Mouse (Mus musculus) heart, embryonic 14.5 days (tissue): ENCODE data around the gene Pipox. TPM values are rescaled to one million over a fixed set of nuclear protein-coding genes. Genes with fewer than 3 reads are reported as not detected.

Experiments used
- ATAC-seq: fragments of 200-750 bp; cut with Nextera tagmentation; 2 replicates; pipeline ENCODE4 v1.8.0; 2017; ENCODE audit warnings: low read depth, moderate TSS enrichment; ENCODE audit not compliant: insufficient number of reproducible peaks, insufficient read depth, low FRiP score
- H3K27ac ChIP-seq, 2 experiments: fragments of 200-500 bp in 1 of 2; fragments of 300-500 bp in 1 of 2; sonication (generic) in 1 of 2; replicated peaks in 1 of 2; 2 replicates each; pipeline ENCODE4 v1.5.1; 2012 to 2014; ENCODE audit warnings: low read depth in 2 of 2, low read length in 2 of 2, control low read depth in 1 of 2, mild to moderate bottlenecking in 1 of 2, mixed read lengths in 1 of 2; ENCODE audit not compliant: control insufficient read depth in 1 of 2, insufficient read depth in 1 of 2
- H3K27me3 ChIP-seq: fragments of 300-500 bp; sonication (generic); 2 replicates; pipeline ENCODE4 v1.6.1; 2014; ENCODE audit warnings: mild to moderate bottlenecking, low read length, control low read depth; ENCODE audit not compliant: control insufficient read depth, insufficient read depth
- H3K36me3 ChIP-seq: fragments of 300-500 bp; sonication (generic); 2 replicates; pipeline ENCODE4 v1.6.1; 2014; ENCODE audit warnings: mild to moderate bottlenecking, control low read depth, low read length, mixed read lengths; ENCODE audit not compliant: control insufficient read depth, insufficient read depth
- H3K4me1 ChIP-seq, 2 experiments: fragments of 200-500 bp in 1 of 2; fragments of 300-500 bp in 1 of 2; sonication (generic) in 1 of 2; 2 replicates each; pipeline ENCODE4 v1.6.1; 2012 to 2014; ENCODE audit warnings: low read length in 2 of 2, control low read depth in 1 of 2, mixed read lengths in 1 of 2; ENCODE audit not compliant: control insufficient read depth in 2 of 2, insufficient read depth in 2 of 2
- H3K4me2 ChIP-seq: fragments of 300-500 bp; sonication (generic); 2 replicates; pipeline ENCODE4 v1.6.1; 2014; ENCODE audit warnings: mild to moderate bottlenecking, low read length
- H3K4me3 ChIP-seq, 2 experiments: fragments of 200-500 bp in 1 of 2; fragments of 300-500 bp in 1 of 2; sonication (generic) in 1 of 2; 2 replicates each; pipeline ENCODE4 v1.5.1; 2012 to 2014; ENCODE audit warnings: low read length in 2 of 2, mild to moderate bottlenecking in 2 of 2, control low read depth in 1 of 2, low read depth in 1 of 2, moderate library complexity in 1 of 2; ENCODE audit not compliant: control insufficient read depth in 1 of 2, insufficient read depth in 1 of 2
- H3K9ac ChIP-seq: fragments of 300-500 bp; sonication (generic); 2 replicates; pipeline ENCODE4 v1.6.1; 2014; ENCODE audit warnings: mild to moderate bottlenecking, low read length
- H3K9me3 ChIP-seq: fragments of 300-500 bp; sonication (generic); 2 replicates; pipeline ENCODE4 v1.6.1; 2016; ENCODE audit warnings: low read length, control low read depth; ENCODE audit not compliant: control insufficient read depth
- WGBS: fragments of 180-500 bp; shearing (Covaris S2); extraction: QIAGEN DNeasy Blood & Tissue Kit; methylation state at CpG from one replicate; pipeline ENCODE4 v1.1.7; 2014; 5-methylcytosine and 5-hydroxymethylcytosine counted together
- polyA plus RNA-seq: library from polyadenylated mRNA; unstranded; fragments of >200 nt; fragmentation: Nextera tagmentation; extraction: Ambion mirVana; gene quantifications from 2 replicates; pipeline ENCODE4 v1.2.1, GENCODE M21; 2014

Pipox gene
- polyA plus RNA-seq, 1 experiment from 2014 or later: 3.8 TPM

DNA sequence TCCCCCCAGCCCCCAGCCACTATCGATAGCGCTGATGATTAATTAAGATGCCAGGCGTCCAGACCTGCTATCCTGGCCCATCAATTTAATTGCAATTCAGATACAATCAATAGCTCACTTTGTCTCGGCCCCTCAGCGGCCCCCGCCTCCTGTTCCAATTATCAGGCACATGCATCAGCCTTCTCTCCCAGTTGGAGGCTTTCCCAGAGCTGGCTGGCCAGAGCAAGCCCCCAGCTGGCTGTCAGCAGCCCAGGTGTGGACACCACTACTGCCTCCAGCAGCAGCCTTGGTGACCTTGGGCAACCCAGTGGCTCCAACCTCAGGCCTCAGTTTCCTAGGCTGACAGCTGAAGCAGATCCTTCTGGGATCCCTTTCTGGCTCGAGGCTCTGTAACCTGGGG is 63.0 kb downstream of the Pipox start:
- H3K27me3 ChIP-seq: no peaks in the 10 kb centered on the region
- 72% methylated on average over 7 of the region's 7 CpGs for WGBS
- H3K36me3 ChIP-seq: peaks cover 99% of the 10 kb centered on the region
- H3K27ac ChIP-seq: no peak overlapping the region; a peak in 1 of 4 replicates
- no peaks in the 10 kb centered on the region for H3K9me3 ChIP-seq
- no peak overlapping the region for H3K4me3 ChIP-seq
- no peak for ATAC-seq
- H3K4me1 ChIP-seq: peaks cover 1 to 6% of the 10 kb centered on the region in 2 experiments; a peak in 3 of 4 replicates
- H3K9ac ChIP-seq: no peak overlapping the region
- H3K4me2 ChIP-seq: no peak overlapping the region

Other genes starting within 250 kb of the Pipox start
- gene Nufip2, start 207.9 kb downstream of the Pipox start, polyA plus RNA-seq: 4.7 and 5.4 TPM in 2 replicates
- gene Cryba1, start 168.8 kb downstream of the Pipox start, polyA plus RNA-seq: not detected in 2 replicates
- gene Myo18a, start 130.8 kb downstream of the Pipox start, polyA plus RNA-seq: 114 and 115 TPM in 2 replicates
- 0.84 and 1.1 TPM in 2 replicates for gene Gm10277, start 106.3 kb downstream of the Pipox start, polyA plus RNA-seq
- 0.15 TPM in 1 of 2 replicates, not detected in the other for gene Sez6, start 36.7 kb upstream of the Pipox start, polyA plus RNA-seq
- gene Phf12, start 88.7 kb upstream of the Pipox start, polyA plus RNA-seq: 10.8 and 11.6 TPM in 2 replicates
- gene Dhrs13, start 138.2 kb upstream of the Pipox start, polyA plus RNA-seq: 14.4 and 18.0 TPM in 2 replicates
- gene Flot2, start 143.8 kb upstream of the Pipox start, polyA plus RNA-seq: 95.2 and 98.3 TPM in 2 replicates
- gene Eral1, start 186.3 kb upstream of the Pipox start, polyA plus RNA-seq: 23.9 and 25.7 TPM in 2 replicates
- gene Fam222b, start 200.6 kb upstream of the Pipox start, polyA plus RNA-seq: 17.0 and 19.4 TPM in 2 replicates